Mouse (Mus musculus): Measurements from ENCODE around the gene Morn1.

DNA sequence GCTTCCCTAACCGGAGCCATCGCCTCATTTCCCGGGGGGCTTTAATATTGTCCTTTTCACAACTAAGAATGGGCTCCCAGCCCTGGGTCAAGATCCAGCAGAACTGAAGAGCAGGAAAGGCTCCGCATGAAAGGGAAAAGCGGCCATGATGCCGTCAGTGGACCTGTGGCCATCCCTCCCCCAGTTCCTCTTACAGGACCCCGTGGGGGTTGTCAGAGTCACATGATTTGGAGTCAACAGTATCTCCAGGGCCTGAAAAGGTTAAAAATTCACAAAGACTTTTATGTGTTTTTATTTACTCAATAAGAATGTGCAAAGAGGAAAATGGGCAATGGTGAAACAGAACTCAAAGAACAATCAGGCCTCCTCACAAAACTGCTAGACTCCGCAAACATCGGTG lies 99.5 kb downstream of the Morn1 start:
- no peak for TF ChIP-seq IRF4 (IDR thresholded peaks at IDR 0.05; ENCODE audit: low read depth, low read length)
- no peak for TF ChIP-seq USF2 (conservative IDR thresholded peaks at IDR 0.05; ENCODE audit: low read depth, low read length)
- no peak for TF ChIP-seq MEF2A (IDR thresholded peaks at IDR 0.05; ENCODE audit: borderline replicate concordance, low read depth, low read length)
- no peak for TF ChIP-seq BHLHE40 (IDR thresholded peaks at IDR 0.05; ENCODE audit: low read depth, low read length)

All from CH12.LX (cell line).